Mouse (Mus musculus) megakaryocyte, embryonic 14.5 days (primary cell): Measurements from ENCODE around the gene AA986860.

Experiments
- FLI1 ChIP-seq: IDR thresholded peaks from 2 replicates; pipeline ENCODE4 v1.6.1; 2012; ENCODE audit warnings: low read length, inconsistent platforms, mixed read lengths
- GATA1 ChIP-seq: IDR thresholded peaks from 3 replicates; pipeline ENCODE4 v1.6.1; 2012; ENCODE audit warnings: mixed read lengths, low read length, inconsistent platforms, borderline replicate concordance

- TF ChIP-seq GATA1 (no peak), FLI1 (no peak)
Measured at GRCm38 (mm10) chr1:130716218-130716512, 15.6 kb upstream of the AA986860 start.
